Mouse (Mus musculus): ENCODE data around the gene Slco2b1. TPM values are rescaled to one million over a fixed set of nuclear protein-coding genes. Genes with fewer than 3 reads are reported as not detected.

The Slco2b1 gene
- polyA plus RNA-seq, 1 experiment, result 8.4 TPM

- Histone ChIP-seq H3K4me1 (ENCODE audit: control insufficient read depth, insufficient read depth, insufficient read length, low read length) (peaks cover 12% of the 10 kb centered on the region), H3K4me3 (ENCODE audit: insufficient read depth, low read depth, low read length) (no peak overlapping the region), H3K27ac (replicated peaks; ENCODE audit: low read depth, low read length) (peak overlapping the region; percentile 33; the same call in 1 of the 2 replicates)
Measured at GRCm38 (mm10) chr7:99671544-99672435, 39.4 kb downstream of the Slco2b1 start.

GRCm38 (mm10) chr7:99670915-99671314 is 40.2 kb downstream of the Slco2b1 start:
- no peak overlapping the region for H3K4me3 ChIP-seq (ENCODE audit: insufficient read depth, low read depth, low read length)
- H3K27ac ChIP-seq (replicated peaks; ENCODE audit: low read depth, low read length), result no peak overlapping the region
- peaks cover 20% of the 10 kb centered on the region for H3K4me1 ChIP-seq (ENCODE audit: control insufficient read depth, insufficient read depth, insufficient read length, low read length)

DNA sequence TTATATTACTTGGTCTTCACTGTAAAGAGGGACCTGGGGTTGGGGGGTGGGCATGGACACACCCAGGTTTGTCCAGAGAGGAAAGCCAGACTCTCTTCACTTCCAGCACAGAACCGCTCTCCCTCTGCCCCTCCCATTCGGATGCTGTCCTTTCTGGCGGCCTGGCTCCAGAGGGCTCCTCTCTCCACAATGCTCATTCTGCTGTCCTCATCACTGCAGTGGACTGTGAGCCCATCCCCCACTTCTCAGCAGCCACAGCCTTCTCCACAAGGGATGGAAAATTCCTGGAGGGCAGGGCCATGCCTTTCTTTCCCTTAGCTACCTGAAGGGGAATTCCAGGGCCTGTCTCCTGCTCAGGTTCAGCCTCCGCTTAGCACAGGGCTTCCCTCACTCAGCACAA is 42.3 kb downstream of the Slco2b1 start:
- peak overlapping the region; percentile 78 for H3K27ac ChIP-seq (replicated peaks; ENCODE audit: low read depth, low read length)
- H3K4me1 ChIP-seq (ENCODE audit: control insufficient read depth, insufficient read depth, insufficient read length, low read length), result peaks cover 35% of the 10 kb centered on the region
- no peak overlapping the region for H3K4me3 ChIP-seq (ENCODE audit: insufficient read depth, low read depth, low read length)

- Histone ChIP-seq H3K27ac (replicated peaks; ENCODE audit: low read depth, low read length) (no peak overlapping the region), H3K4me1 (ENCODE audit: control insufficient read depth, insufficient read depth, insufficient read length, low read length) (peaks cover 33% of the 10 kb centered on the region), H3K4me3 (ENCODE audit: insufficient read depth, low read depth, low read length) (no peak overlapping the region)
Measured at GRCm38 (mm10) chr7:99667096-99667495, 44.0 kb downstream of the Slco2b1 start.

DNA sequence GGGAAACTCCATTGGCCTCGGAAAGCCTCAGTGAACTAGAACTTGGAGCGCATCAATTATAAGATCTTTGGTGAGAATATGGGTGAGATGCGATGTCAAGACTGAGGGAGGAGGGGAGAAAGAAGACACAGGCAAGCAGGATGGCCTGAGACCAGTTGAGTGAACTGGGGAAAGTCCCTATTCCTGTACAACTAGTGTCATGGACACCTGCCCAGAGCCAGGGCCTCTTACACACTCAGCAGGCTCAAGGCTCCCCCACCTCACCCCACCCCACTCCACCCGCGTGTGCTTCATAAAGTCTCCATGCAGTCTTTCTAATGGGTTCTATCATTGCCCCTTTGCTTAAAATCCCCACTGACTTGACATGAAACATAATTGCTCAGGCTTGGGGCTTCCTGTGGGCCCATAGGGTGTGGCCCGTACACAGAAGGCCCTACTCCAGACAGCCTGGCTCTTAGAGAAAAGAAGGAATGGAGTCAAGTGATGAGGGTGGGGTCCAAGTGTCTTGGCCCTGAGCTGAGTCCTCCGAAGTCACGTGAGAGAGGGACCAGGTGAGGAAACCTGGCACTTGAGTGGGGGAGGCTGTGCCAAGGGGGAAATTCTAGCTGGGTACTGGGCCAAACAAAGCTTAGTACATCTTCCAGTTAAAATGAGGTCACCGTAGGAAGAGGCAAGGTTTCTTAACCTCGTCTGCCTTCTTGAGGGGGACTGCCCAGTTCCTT is 45.2 kb downstream of the Slco2b1 start:
- Histone ChIP-seq H3K4me3 (ENCODE audit: insufficient read depth, low read depth, low read length) (no peak overlapping the region), H3K27ac (replicated peaks; ENCODE audit: low read depth, low read length) (peak overlapping the region; percentile 82), H3K4me1 (ENCODE audit: control insufficient read depth, insufficient read depth, insufficient read length, low read length) (peaks cover 33% of the 10 kb centered on the region)

GRCm38 (mm10) chr7:99664571-99665485 is 46.3 kb downstream of the Slco2b1 start:
- peak overlapping the region; percentile 82 for H3K27ac ChIP-seq (replicated peaks; ENCODE audit: low read depth, low read length)
- H3K4me1 ChIP-seq (ENCODE audit: control insufficient read depth, insufficient read depth, insufficient read length, low read length), result peaks cover 33% of the 10 kb centered on the region
- H3K4me3 ChIP-seq (ENCODE audit: insufficient read depth, low read depth, low read length), result peak overlapping the region; percentile 39; the same call in 1 of the 2 replicates

DNA sequence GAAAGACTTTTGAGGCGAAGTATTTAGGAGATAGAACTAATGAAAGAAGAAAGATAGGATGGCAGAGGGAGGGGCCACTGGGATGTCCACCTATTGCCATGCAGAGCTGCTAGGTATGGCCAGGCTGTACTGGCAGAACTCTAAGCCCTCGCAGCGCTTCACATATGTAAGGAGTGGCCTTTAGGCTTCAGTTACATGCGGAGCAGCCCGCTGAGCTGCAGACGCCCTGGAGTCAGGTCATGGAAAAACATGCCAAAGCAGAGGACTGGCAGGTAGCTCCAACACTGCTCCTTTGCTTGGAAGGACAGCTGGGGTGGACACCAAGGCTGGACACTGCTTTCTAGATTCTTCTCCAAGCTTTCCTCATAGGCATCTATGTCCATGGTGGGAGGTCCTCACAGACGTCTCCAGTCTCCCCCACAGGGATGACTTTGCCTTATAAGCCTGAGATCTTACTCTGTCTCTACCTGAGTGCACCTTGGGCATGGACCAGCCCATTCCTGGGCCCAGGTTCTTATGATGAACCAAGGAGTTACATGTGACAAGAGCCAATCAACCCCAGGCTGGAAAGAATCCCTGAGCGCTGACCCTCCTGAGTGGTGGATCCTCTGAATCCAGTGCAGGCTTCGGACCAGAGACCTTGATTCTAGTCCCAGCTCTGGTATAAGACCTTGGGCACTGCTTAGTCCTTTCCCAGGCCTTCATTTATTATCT is 47.5 kb downstream of the Slco2b1 start:
- H3K4me1 ChIP-seq (ENCODE audit: control insufficient read depth, insufficient read depth, insufficient read length, low read length), result peaks cover 27% of the 10 kb centered on the region
- H3K27ac ChIP-seq (replicated peaks; ENCODE audit: low read depth, low read length), result peak overlapping the region; percentile 82; the same call in 1 of the 2 replicates
- H3K4me3 ChIP-seq (ENCODE audit: insufficient read depth, low read depth, low read length), result no peak overlapping the region

- Histone ChIP-seq H3K4me3 (ENCODE audit: insufficient read depth, low read depth, low read length) (no peak overlapping the region), H3K27ac (replicated peaks; ENCODE audit: low read depth, low read length) (no peak overlapping the region), H3K4me1 (ENCODE audit: control insufficient read depth, insufficient read depth, insufficient read length, low read length) (peaks cover 26% of the 10 kb centered on the region)
Measured at GRCm38 (mm10) chr7:99662311-99662710, 48.8 kb downstream of the Slco2b1 start.

DNA sequence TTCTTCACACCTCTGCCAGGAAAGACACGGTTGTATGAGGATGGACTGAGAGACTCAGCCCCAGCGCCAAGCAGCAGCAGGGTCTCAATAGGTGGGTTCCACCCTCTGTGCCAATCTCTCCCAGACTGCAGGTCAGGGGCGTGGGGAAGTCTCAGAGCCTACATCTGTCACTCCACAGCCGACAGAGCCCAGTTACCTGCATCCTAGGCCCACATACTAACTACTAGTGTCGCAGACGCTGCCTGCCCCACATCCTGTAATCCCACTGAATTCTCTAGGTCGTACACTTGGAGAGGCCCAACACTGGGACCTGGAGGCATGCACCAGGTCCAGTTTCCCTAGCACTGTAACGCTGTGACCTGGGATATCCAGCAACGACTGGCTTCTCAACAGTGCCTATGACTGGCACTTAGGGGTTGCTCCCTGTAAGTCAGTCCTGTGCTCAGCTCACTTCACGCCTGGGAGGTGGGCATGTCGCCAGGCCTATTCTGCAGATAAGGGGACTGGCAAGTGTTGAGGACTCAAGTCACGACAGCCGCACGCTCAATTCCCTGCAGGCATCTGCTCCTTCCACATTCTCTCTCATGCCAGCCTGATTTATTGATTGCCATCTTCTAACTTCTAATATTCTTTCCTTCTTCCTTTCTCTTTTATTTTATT is 49.4 kb downstream of the Slco2b1 start:
- Histone ChIP-seq H3K27ac (replicated peaks; ENCODE audit: low read depth, low read length) (no peak overlapping the region), H3K4me1 (ENCODE audit: control insufficient read depth, insufficient read depth, insufficient read length, low read length) (peaks cover 21% of the 10 kb centered on the region), H3K4me3 (ENCODE audit: insufficient read depth, low read depth, low read length) (no peak overlapping the region)

- Histone ChIP-seq H3K4me3 (ENCODE audit: insufficient read depth, low read depth, low read length) (no peak overlapping the region), H3K27ac (replicated peaks; ENCODE audit: low read depth, low read length) (no peak overlapping the region), H3K4me1 (ENCODE audit: control insufficient read depth, insufficient read depth, insufficient read length, low read length) (peaks cover 16% of the 10 kb centered on the region)
Measured at GRCm38 (mm10) chr7:99661071-99661470, 50.1 kb downstream of the Slco2b1 start.

DNA sequence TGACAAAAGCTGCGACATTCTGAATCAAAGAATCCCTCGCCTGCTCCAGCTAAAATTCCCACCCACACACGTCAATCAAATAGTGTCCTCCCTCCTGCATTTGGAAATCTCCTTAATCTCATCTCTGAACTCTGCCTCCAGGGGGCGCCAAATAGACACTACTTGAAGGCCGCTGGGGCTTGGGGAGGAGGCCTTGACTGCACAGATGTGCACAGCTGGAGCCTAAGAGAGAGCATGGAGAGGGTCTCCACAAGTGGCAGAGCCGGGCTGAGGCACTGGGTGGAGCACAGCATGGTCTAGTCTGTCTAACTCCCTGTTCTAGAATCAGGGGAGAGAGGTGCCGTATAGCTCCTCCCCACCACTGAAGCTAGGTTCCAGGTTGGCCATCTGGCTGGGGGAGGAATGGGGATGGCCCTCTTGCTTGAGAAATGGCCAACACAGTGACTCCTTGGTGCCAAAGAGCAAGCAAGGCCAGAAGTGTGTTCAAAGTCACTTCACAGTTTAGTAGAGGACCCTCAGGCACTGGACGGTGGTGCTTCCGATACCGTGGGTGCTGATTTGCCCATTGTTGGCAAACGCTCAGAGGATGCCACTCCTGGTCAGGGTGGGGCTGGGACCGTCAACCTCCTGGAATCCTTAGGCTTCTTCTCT is 51.6 kb downstream of the Slco2b1 start:
- Histone ChIP-seq H3K27ac (replicated peaks; ENCODE audit: low read depth, low read length) (no peak overlapping the region), H3K4me3 (ENCODE audit: insufficient read depth, low read depth, low read length) (no peak overlapping the region), H3K4me1 (ENCODE audit: control insufficient read depth, insufficient read depth, insufficient read length, low read length) (peaks cover 3% of the 10 kb centered on the region)

- Histone ChIP-seq H3K4me1 (ENCODE audit: control insufficient read depth, insufficient read depth, insufficient read length, low read length) (no peaks in the 10 kb centered on the region), H3K27ac (replicated peaks; ENCODE audit: low read depth, low read length) (no peak overlapping the region), H3K4me3 (ENCODE audit: insufficient read depth, low read depth, low read length) (no peak overlapping the region)
Measured at GRCm38 (mm10) chr7:99654244-99654643, 56.9 kb downstream of the Slco2b1 start.

DNA sequence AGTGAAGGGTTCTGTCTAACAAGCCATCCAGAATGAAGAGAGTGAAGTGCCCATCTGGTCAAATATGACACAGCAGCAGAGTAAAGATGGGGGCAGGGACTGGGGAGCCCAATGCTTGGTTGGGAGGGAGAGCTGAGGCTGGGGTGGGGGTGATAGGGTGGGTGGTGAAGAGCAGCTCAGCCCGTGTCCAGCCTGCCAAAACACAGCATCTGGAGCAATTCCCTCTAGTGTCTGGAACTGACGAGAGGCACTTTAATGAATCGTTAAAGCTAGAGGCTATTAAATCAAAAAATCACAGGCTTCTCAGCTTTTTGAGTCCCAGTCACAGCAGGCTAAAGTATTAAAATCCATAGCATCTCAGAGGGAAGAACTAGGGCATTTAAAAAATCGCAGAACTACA is 61.6 kb downstream of the Slco2b1 start:
- Histone ChIP-seq H3K4me3 (ENCODE audit: insufficient read depth, low read depth, low read length) (no peak overlapping the region), H3K27ac (replicated peaks; ENCODE audit: low read depth, low read length) (no peak overlapping the region), H3K4me1 (ENCODE audit: control insufficient read depth, insufficient read depth, insufficient read length, low read length) (no peaks in the 10 kb centered on the region)

All from brown adipose tissue, adult 24 weeks (tissue).